Mouse (Mus musculus) thymus, postnatal 10 days (tissue): ENCODE data around the gene Chrna7.

ENCODE experiments used
- DNase-seq, 2 experiments: peaks; one replicate each; pipeline ENCODE4 v3.0.0; 2021; ENCODE audit warnings: low spot score in 2 of 2

The Chrna7 gene

GRCm38 (mm10) chr7:63084351-63085003 lies 127.9 kb downstream of the Chrna7 start:
- DNase-seq: no peak

GRCm38 (mm10) chr7:63060996-63061395 lies 151.4 kb downstream of the Chrna7 start:
- no peak for DNase-seq
